Mouse (Mus musculus): Measurements from ENCODE around the gene Chek2. TPM values are rescaled to one million over a fixed set of nuclear protein-coding genes. Genes with fewer than 3 reads are reported as not detected.

Gene Chek2
- total and polyA plus RNA-seq, 3 experiments, result 2.5 to 100 (median 70.4) TPM

GRCm38 (mm10) chr5:110890561-110890960 lies 50.8 kb downstream of the Chek2 start:
- Histone ChIP-seq H3K9me3 (replicated peaks) (no peaks in the 10 kb centered on the region), H3K36me3 (replicated peaks) (no peaks in the 10 kb centered on the region), H3K4me3 (ENCODE audit: low read depth, low read length) (no peak overlapping the region), H3K4me1 (ENCODE audit: insufficient read depth, low read depth, low read length) (no peaks in the 10 kb centered on the region), H3K27me3 (ENCODE audit: insufficient read depth, low read length) (0 out of 2 replicates have a peak, but pooled peaks cover 3% of the 10 kb centered on the region)
- DNase-seq (ENCODE audit: low spot score) (no peak), ATAC-seq (ENCODE audit: extremely low read depth, insufficient number of reproducible peaks, low FRiP score, poor library complexity, severe bottlenecking) (no peak)
- no peak for TF ChIP-seq GATA2 (IDR thresholded peaks at IDR 0.05; ENCODE audit: borderline replicate concordance, low read depth, low read length)

DNA sequence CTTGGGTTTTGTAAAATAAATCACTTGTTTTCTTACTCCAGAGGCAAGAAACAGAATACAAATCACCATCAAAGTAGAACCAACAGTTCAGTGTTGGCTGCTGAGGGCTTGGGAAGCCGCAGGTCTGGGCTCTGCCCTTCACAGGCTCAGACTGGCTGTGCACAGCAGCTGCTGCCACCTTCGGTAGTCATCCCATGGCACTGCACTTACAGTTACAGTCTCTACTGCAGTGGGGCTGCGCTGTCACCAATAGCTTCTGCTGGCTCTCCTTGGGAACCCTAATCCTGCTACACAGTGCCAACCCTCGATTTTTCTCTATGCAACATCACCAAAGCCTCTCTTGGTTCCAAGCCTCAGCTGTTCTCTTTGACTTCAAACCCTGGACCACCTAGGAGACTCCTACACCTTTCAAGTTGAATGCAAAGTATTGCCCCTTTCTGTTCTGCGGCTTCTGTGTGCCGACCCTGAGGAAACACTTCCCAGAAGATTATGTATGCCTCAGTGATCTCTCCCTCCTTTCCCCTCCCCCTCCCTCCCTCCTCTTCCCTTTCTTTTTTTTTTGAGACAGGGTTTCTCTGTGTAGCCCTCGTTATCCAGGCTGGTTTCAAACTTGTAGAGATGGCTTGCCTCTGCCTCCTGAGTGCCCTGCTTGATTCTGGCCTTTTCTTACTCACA lies 57.5 kb downstream of the Chek2 start:
- H3K4me3 ChIP-seq (ENCODE audit: low read depth, low read length), result no peak overlapping the region
- H3K4me1 ChIP-seq (ENCODE audit: insufficient read depth, low read depth, low read length), result no peaks in the 10 kb centered on the region
- DNase-seq (ENCODE audit: low spot score) (no peak), ATAC-seq (ENCODE audit: extremely low read depth, insufficient number of reproducible peaks, low FRiP score, poor library complexity, severe bottlenecking) (no peak)
- no peaks in the 10 kb centered on the region for H3K36me3 ChIP-seq (replicated peaks)
- TF ChIP-seq GATA2 (IDR thresholded peaks at IDR 0.05; ENCODE audit: borderline replicate concordance, low read depth, low read length) (no peak), POLR2AphosphoS5 (IDR thresholded peaks at IDR 0.05; ENCODE audit: insufficient replicate concordance, low read depth, low read length) (no peak), GATA1 (IDR thresholded peaks at IDR 0.05; ENCODE audit: borderline replicate concordance, low read length) (no peak), TAL1 (conservative IDR thresholded peaks at IDR 0.05; ENCODE audit: low read depth, low read length) (no peak), CTCF (IDR thresholded peaks at IDR 0.05; ENCODE audit: low read depth, low read length) (no peak)
- no peaks in the 10 kb centered on the region for H3K9me3 ChIP-seq (replicated peaks)
- H3K27me3 ChIP-seq (ENCODE audit: insufficient read depth, low read length), result no peaks in the 10 kb centered on the region

GRCm38 (mm10) chr5:110898169-110898568 lies 58.4 kb downstream of the Chek2 start:
- Histone ChIP-seq H3K9me3 (replicated peaks) (no peaks in the 10 kb centered on the region), H3K4me1 (ENCODE audit: insufficient read depth, low read depth, low read length) (no peaks in the 10 kb centered on the region), H3K4me3 (ENCODE audit: low read depth, low read length) (no peak overlapping the region), H3K36me3 (replicated peaks) (no peaks in the 10 kb centered on the region), H3K27me3 (ENCODE audit: insufficient read depth, low read length) (no peaks in the 10 kb centered on the region)
- TF ChIP-seq GATA1 (IDR thresholded peaks at IDR 0.05; ENCODE audit: borderline replicate concordance, low read length) (no peak), POLR2AphosphoS5 (IDR thresholded peaks at IDR 0.05; ENCODE audit: insufficient replicate concordance, low read depth, low read length) (no peak), GATA2 (IDR thresholded peaks at IDR 0.05; ENCODE audit: borderline replicate concordance, low read depth, low read length) (no peak), CTCF (IDR thresholded peaks at IDR 0.05; ENCODE audit: low read depth, low read length) (no peak), TAL1 (conservative IDR thresholded peaks at IDR 0.05; ENCODE audit: low read depth, low read length) (no peak)
- DNase-seq (ENCODE audit: low spot score), result no peak
- no peak for ATAC-seq (ENCODE audit: extremely low read depth, insufficient number of reproducible peaks, low FRiP score, poor library complexity, severe bottlenecking)

DNA sequence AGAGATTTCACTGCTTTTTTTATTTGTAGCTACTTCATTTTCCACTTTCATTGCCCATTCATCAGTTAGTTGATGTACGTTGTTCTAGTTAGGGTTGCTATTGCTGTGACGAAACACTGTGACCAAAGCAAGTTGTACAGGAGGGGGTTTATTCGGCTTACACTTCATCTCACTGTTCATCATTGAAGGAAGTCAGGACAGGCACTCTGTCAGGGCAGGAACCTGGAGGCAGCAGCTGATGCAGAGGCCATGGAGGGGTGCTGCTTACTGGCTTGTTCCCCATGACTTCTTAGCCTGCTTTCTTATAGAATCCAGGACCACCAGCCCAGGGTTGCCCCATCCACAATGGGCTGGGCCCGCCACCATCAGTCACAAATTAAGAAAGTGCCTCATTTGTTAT lies 59.0 kb downstream of the Chek2 start:
- DNase-seq (ENCODE audit: low spot score) (no peak), ATAC-seq (ENCODE audit: extremely low read depth, insufficient number of reproducible peaks, low FRiP score, poor library complexity, severe bottlenecking) (no peak)
- Histone ChIP-seq H3K9me3 (replicated peaks) (no peaks in the 10 kb centered on the region), H3K27me3 (ENCODE audit: insufficient read depth, low read length) (no peaks in the 10 kb centered on the region), H3K4me3 (ENCODE audit: low read depth, low read length) (no peak overlapping the region), H3K4me1 (ENCODE audit: insufficient read depth, low read depth, low read length) (no peaks in the 10 kb centered on the region), H3K36me3 (replicated peaks) (no peaks in the 10 kb centered on the region)
- no peak for TF ChIP-seq GATA2 (IDR thresholded peaks at IDR 0.05; ENCODE audit: borderline replicate concordance, low read depth, low read length)
- no peak for TF ChIP-seq CTCF (IDR thresholded peaks at IDR 0.05; ENCODE audit: low read depth, low read length)
- no peak for TF ChIP-seq TAL1 (conservative IDR thresholded peaks at IDR 0.05; ENCODE audit: low read depth, low read length)
- TF ChIP-seq POLR2AphosphoS5 (IDR thresholded peaks at IDR 0.05; ENCODE audit: insufficient replicate concordance, low read depth, low read length), result no peak
- TF ChIP-seq GATA1 (IDR thresholded peaks at IDR 0.05; ENCODE audit: borderline replicate concordance, low read length), result no peak

GRCm38 (mm10) chr5:110900331-110900730 lies 60.6 kb downstream of the Chek2 start:
- Histone ChIP-seq H3K4me3 (ENCODE audit: low read depth, low read length) (no peak overlapping the region), H3K9me3 (replicated peaks) (no peaks in the 10 kb centered on the region), H3K36me3 (replicated peaks) (no peaks in the 10 kb centered on the region), H3K4me1 (ENCODE audit: insufficient read depth, low read depth, low read length) (no peaks in the 10 kb centered on the region), H3K27me3 (ENCODE audit: insufficient read depth, low read length) (no peaks in the 10 kb centered on the region)
- ATAC-seq (ENCODE audit: extremely low read depth, insufficient number of reproducible peaks, low FRiP score, poor library complexity, severe bottlenecking) (no peak), DNase-seq (ENCODE audit: low spot score) (no peak)
- no peak for TF ChIP-seq POLR2AphosphoS5 (IDR thresholded peaks at IDR 0.05; ENCODE audit: insufficient replicate concordance, low read depth, low read length)
- no peak for TF ChIP-seq GATA2 (IDR thresholded peaks at IDR 0.05; ENCODE audit: borderline replicate concordance, low read depth, low read length)
- TF ChIP-seq CTCF (IDR thresholded peaks at IDR 0.05; ENCODE audit: low read depth, low read length), result no peak
- no peak for TF ChIP-seq TAL1 (conservative IDR thresholded peaks at IDR 0.05; ENCODE audit: low read depth, low read length)

GRCm38 (mm10) chr5:110906708-110907107 lies 66.9 kb downstream of the Chek2 start:
- no peaks in the 10 kb centered on the region for H3K4me1 ChIP-seq (ENCODE audit: insufficient read depth, low read depth, low read length)
- H3K9me3 ChIP-seq (replicated peaks), result peaks cover 3% of the 10 kb centered on the region; the same call in 1 of the 2 replicates
- no peaks in the 10 kb centered on the region for H3K36me3 ChIP-seq (replicated peaks)
- DNase-seq (ENCODE audit: low spot score), result no peak
- peak overlapping the region; percentile 21; the same call in 1 of the 2 replicates for H3K4me3 ChIP-seq (ENCODE audit: low read depth, low read length)
- TF ChIP-seq CTCF (IDR thresholded peaks at IDR 0.05; ENCODE audit: low read depth, low read length) (no peak), POLR2AphosphoS5 (IDR thresholded peaks at IDR 0.05; ENCODE audit: insufficient replicate concordance, low read depth, low read length) (peak; percentile 57; the same call in 1 of the 2 replicates)
- no peak for ATAC-seq (ENCODE audit: extremely low read depth, insufficient number of reproducible peaks, low FRiP score, poor library complexity, severe bottlenecking)
- H3K27me3 ChIP-seq (ENCODE audit: insufficient read depth, low read length), result peaks cover 5% of the 10 kb centered on the region
